Mouse (Mus musculus) testis, adult 2 months (tissue): ENCODE results near the gene Natd1. TPM values are rescaled to one million over a fixed set of nuclear protein-coding genes. Genes with fewer than 3 reads are reported as not detected.

ENCODE experiments used
- H3K27ac ChIP-seq: fragments of 200-500 bp; 2 replicates; pipeline ENCODE4 v1.5.1; 2012; ENCODE audit warnings: low read depth, low read length; ENCODE audit not compliant: control insufficient read depth, insufficient read depth
- H3K27me3 ChIP-seq: fragments of 200-500 bp; 2 replicates; pipeline ENCODE4 v1.6.1; 2012; ENCODE audit warnings: mild to moderate bottlenecking, low read length, moderate library complexity; ENCODE audit not compliant: control insufficient read depth, insufficient read depth
- H3K36me3 ChIP-seq: fragments of 200-500 bp; 2 replicates; pipeline ENCODE4 v1.6.1; 2012; ENCODE audit warnings: mild to moderate bottlenecking, low read length; ENCODE audit not compliant: control insufficient read depth, insufficient read depth
- H3K4me1 ChIP-seq: fragments of 200-500 bp; 2 replicates; pipeline ENCODE4 v1.6.1; 2012; ENCODE audit warnings: low read length; ENCODE audit not compliant: control insufficient read depth, insufficient read depth
- H3K4me3 ChIP-seq: fragments of 200-500 bp; 2 replicates; pipeline ENCODE4 v1.5.1; 2012; ENCODE audit warnings: low read depth, mild to moderate bottlenecking, low read length, moderate library complexity, mixed read lengths; ENCODE audit not compliant: control insufficient read depth
- CTCF ChIP-seq: fragments of 200-500 bp; IDR thresholded peaks from 2 replicates; pipeline ENCODE4 v1.5.1; 2012; ENCODE audit warnings: low read depth, mild to moderate bottlenecking, inconsistent platforms, low read length, moderate library complexity; ENCODE audit not compliant: control insufficient read depth, insufficient read depth, insufficient replicate concordance
- POLR2A ChIP-seq: fragments of 200-500 bp; IDR thresholded peaks from 2 replicates; pipeline ENCODE4 v1.6.1; 2012; ENCODE audit warnings: low read depth, mild to moderate bottlenecking, inconsistent platforms, low read length, moderate library complexity; ENCODE audit not compliant: control insufficient read depth
- polyA plus RNA-seq: library from polyadenylated mRNA; depleted of rRNA; stranded (reverse); fragments of >200 nt; gene quantifications from 2 replicates; pipeline ENCODE4 v1.2.3, GENCODE M21; 2012; rRNA removed

The Natd1 gene
- polyA plus RNA-seq, 1 experiment = 39.6 TPM

DNA sequence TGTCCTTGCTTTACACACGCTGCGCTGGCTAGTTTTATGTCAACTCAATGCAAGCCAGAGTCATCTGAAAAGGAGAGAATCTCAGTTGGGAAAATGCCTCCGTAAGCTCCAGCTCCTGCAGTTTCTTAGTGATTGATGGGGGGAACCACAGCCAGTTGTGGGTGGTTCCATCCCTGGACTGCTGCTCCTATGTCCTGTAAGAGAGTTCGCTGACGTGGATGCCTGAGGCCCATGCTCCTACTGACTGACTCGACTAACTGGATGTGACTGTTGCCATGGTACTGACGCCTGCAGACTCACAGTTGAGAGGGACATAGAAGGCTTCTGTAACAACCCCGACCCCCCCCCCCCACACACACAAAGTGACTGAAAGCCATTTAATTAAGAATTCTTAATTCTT lies 46.6 kb downstream of the Natd1 start:
- Histone ChIP-seq H3K4me1 (0 out of 2 replicates have a peak, but pooled peaks cover 1% of the 10 kb centered on the region), H3K36me3 (peaks cover 1% of the 10 kb centered on the region), H3K4me3 (no peak overlapping the region)

DNA sequence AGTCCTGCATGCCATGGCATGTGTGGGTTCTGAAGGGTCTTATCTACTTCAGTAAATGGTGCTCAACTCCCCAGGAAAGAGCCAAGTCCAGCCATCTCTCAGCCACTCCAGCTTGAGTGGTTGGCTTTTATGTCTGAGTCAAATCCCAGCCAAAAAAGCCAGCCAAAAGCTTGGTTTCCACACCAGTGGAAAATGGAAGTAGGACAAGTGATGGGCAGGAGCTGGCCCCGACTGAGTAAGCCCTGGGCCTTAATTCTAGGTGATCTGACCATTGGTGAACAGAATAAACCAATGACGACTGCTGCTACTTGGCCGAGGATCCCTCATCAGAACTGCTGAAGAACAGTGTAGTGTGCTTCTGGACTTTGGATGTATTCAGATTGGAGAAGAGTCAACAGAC lies 47.1 kb downstream of the Natd1 start:
- H3K27me3 ChIP-seq = no peaks in the 10 kb centered on the region
- no peak overlapping the region for H3K4me3 ChIP-seq
- H3K36me3 ChIP-seq = peaks cover 1% of the 10 kb centered on the region
- no peak overlapping the region for H3K27ac ChIP-seq
- TF ChIP-seq CTCF (no peak), POLR2A (no peak)
- H3K4me1 ChIP-seq = no peaks in the 10 kb centered on the region

More for the DNA sequence above, 46.6 kb downstream of the Natd1 start:
- H3K27me3 ChIP-seq = no peaks in the 10 kb centered on the region
- TF ChIP-seq CTCF (no peak), POLR2A (no peak)
- no peak overlapping the region for H3K27ac ChIP-seq

- Histone ChIP-seq H3K27me3 (no peaks in the 10 kb centered on the region), H3K4me3 (no peak overlapping the region), H3K4me1 (no peaks in the 10 kb centered on the region), H3K36me3 (peaks cover 1% of the 10 kb centered on the region), H3K27ac (no peak overlapping the region)
- TF ChIP-seq CTCF (no peak), POLR2A (no peak)
Observed at GRCm38 (mm10) chr11:60866021-60866420, 48.5 kb downstream of the Natd1 start.

DNA sequence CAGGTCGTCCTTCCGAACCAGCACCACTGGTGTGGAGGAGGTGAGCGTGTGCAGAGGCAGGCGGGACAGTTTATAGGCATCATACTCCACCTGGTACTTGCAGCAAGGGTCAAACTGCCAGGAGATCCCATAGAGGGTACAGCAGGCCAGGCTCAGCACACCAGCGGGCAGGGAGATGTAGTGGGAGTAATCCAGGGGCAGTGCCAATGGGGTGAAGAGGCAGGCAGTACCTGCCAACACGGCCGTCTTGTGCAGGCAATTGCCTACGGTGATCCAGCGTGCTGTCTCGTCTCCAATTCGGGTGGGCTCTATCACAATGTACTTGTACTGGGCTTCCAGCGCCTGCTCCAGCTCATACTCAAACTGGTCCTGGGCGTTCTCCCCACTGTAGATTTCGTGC lies 49.6 kb downstream of the Natd1 start:
- Histone ChIP-seq H3K36me3 (peaks cover 1% of the 10 kb centered on the region), H3K4me1 (no peaks in the 10 kb centered on the region), H3K27ac (no peak overlapping the region), H3K4me3 (no peak overlapping the region), H3K27me3 (no peaks in the 10 kb centered on the region)
- TF ChIP-seq CTCF (no peak), POLR2A (no peak)

DNA sequence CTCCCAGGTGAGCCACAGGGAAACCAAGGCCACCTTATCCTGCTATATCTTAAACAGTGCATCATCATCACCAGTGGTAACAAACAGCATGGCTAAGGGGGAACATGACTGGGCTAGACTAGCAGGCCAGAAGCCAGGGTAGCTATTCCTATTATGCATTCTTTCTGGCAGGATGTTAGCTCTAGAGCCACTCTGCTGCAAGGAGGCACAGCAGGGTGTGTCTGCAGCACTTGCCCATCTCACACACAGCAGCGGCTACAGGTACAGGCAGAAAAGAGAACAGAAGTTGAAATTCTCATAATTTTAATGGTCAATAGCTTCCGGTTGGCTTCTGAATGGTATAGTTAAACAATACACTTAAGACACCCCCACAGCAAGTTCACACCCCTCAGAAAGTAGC lies 50.4 kb downstream of the Natd1 start:
- H3K4me3 ChIP-seq = no peak overlapping the region
- H3K27me3 ChIP-seq = no peaks in the 10 kb centered on the region
- no peak for TF ChIP-seq POLR2A
- no peak for TF ChIP-seq CTCF
- H3K36me3 ChIP-seq = peaks cover 1% of the 10 kb centered on the region
- no peaks in the 10 kb centered on the region for H3K4me1 ChIP-seq
- no peak overlapping the region for H3K27ac ChIP-seq

- Histone ChIP-seq H3K4me3 (no peak overlapping the region), H3K36me3 (peaks cover 1% of the 10 kb centered on the region), H3K4me1 (no peaks in the 10 kb centered on the region), H3K27ac (no peak overlapping the region), H3K27me3 (no peaks in the 10 kb centered on the region)
- TF ChIP-seq CTCF (no peak), POLR2A (no peak)
Observed at GRCm38 (mm10) chr11:60863196-60863595, 51.4 kb downstream of the Natd1 start.

- TF ChIP-seq CTCF (no peak), POLR2A (no peak)
- Histone ChIP-seq H3K36me3 (peaks cover 1% of the 10 kb centered on the region), H3K27ac (no peak overlapping the region), H3K27me3 (no peaks in the 10 kb centered on the region), H3K4me1 (no peaks in the 10 kb centered on the region), H3K4me3 (no peak overlapping the region)
Observed at GRCm38 (mm10) chr11:60861993-60862392, 52.6 kb downstream of the Natd1 start.

GRCm38 (mm10) chr11:60856587-60856986 lies 58.0 kb downstream of the Natd1 start:
- TF ChIP-seq POLR2A = no peak
- no peak for TF ChIP-seq CTCF
- Histone ChIP-seq H3K27ac (no peak overlapping the region), H3K4me3 (no peak overlapping the region), H3K27me3 (no peaks in the 10 kb centered on the region), H3K4me1 (no peaks in the 10 kb centered on the region), H3K36me3 (no peaks in the 10 kb centered on the region)

Other genes starting within 250 kb of the Natd1 start
- 14.6 and 16.9 TPM in 2 replicates for gene Llgl1, start 215.0 kb downstream of the Natd1 start, polyA plus RNA-seq
- 31.0 and 32.9 TPM in 2 replicates for gene Flii, start 187.5 kb downstream of the Natd1 start, polyA plus RNA-seq
- 7.2 and 7.7 TPM in 2 replicates for gene Mief2, start 186.4 kb downstream of the Natd1 start, polyA plus RNA-seq
- gene Top3a, start 137.4 kb downstream of the Natd1 start, polyA plus RNA-seq = 14.4 and 14.8 TPM in 2 replicates
- gene Smcr8, start 137.2 kb downstream of the Natd1 start, polyA plus RNA-seq = 4.5 and 4.6 TPM in 2 replicates
- 39.3 and 51.5 TPM in 2 replicates for gene Shmt1, start 103.0 kb downstream of the Natd1 start, polyA plus RNA-seq
- gene Dhrs7b, start 84.1 kb downstream of the Natd1 start, polyA plus RNA-seq = 19.8 and 19.9 TPM in 2 replicates
- gene Tmem11, start 35.5 kb downstream of the Natd1 start, polyA plus RNA-seq = 15.6 TPM in 2 replicates
- gene Map2k3, start 17.3 kb upstream of the Natd1 start, polyA plus RNA-seq = 36.6 and 36.8 TPM in 2 replicates
- gene Kcnj12, start 107.8 kb upstream of the Natd1 start, polyA plus RNA-seq = 0.15 and 0.16 TPM in 2 replicates
- 0.19 and 0.61 TPM in 2 replicates for gene Tnfrsf13b, start 212.0 kb upstream of the Natd1 start, polyA plus RNA-seq